Comparison of ENCODE assay signal across 8 mouse cellular contexts in the genomic region with DNA sequence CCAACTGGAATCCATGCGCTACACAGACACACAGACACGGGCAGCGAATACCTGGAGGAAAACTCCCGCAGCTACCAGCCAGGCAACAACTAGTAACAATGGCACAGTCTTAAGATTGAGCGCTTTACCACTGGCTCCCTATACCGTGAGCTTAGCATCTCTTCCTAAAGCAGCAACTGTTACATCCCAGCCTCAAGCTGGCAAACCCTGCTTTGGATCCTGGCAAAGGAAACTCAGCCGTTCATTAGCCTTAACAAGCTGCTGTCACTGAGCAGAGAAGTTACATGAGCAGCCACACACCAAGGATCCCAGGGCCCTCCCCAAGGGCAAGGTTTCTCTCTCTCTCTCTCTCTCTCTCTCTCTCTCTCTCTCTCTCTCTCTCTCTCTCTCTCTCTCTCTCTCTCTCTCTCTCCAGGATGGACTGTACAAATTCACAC. TPM values are rescaled to one million over a fixed set of nuclear protein-coding genes. Genes with fewer than 3 reads are reported as not detected.
A peak's percentile ranks its signal among the peaks of the same experiment; 100 is the strongest.
DNase-seq lines count a peak whose midpoint lies in the region; ATAC-seq lines count a peak whose summit lies in the region.

No protein-coding gene starts in this region.

- H3K9ac ChIP-seq in midbrain, embryonic 16.5 days (ENCODE audit: low read depth, low read length) = peak overlapping the region; percentile 71

- no peaks in the 10 kb centered on the region for H3K36me3 ChIP-seq in midbrain, embryonic 16.5 days (ENCODE audit: control insufficient read depth, insufficient read depth, low read length)

- WGBS in midbrain, embryonic 16.5 days = 2% methylated on average over 7 of the region's 7 CpGs

- no peaks in the 10 kb centered on the region for H3K27me3 ChIP-seq in midbrain, embryonic 16.5 days (ENCODE audit: control insufficient read depth, insufficient read depth, low read depth, low read length)

- peak overlapping the region; percentile 74 for H3K4me2 ChIP-seq in midbrain, embryonic 16.5 days (ENCODE audit: low read length)

- peak; percentile 68 for DNase-seq in cerebellum, adult 11-12 months
- DNase-seq in cerebellum, adult 9-10 months = peak; percentile 78
- DNase-seq in gastrocnemius, adult 18-20 months (ENCODE audit: low spot score) = peak; percentile 26
- peak; percentile 42 for DNase-seq in induced T-regulatory cell, adult 2 months (ENCODE audit: low read depth)
- DNase-seq in left cerebral cortex, postnatal 4 days = peak; percentile 53

- H3K4me3 ChIP-seq in midbrain, embryonic 16.5 days (ENCODE audit: low read depth, low read length) = peak overlapping the region; percentile 69

- peak overlapping the region; percentile 100 for H3K27ac ChIP-seq in midbrain, embryonic 16.5 days (ENCODE audit: low read length)

- peaks cover 43% of the 10 kb centered on the region for H3K4me1 ChIP-seq in midbrain, embryonic 16.5 days (ENCODE audit: control insufficient read depth, insufficient read depth, low read length)

- H3K9me3 ChIP-seq in midbrain, embryonic 16.5 days (replicated peaks; ENCODE audit: control insufficient read depth, low read length, poor library complexity, severe bottlenecking) = no peaks in the 10 kb centered on the region

- no peak for ATAC-seq in cerebellum, adult (ENCODE audit: insufficient number of reproducible peaks, low FRiP score, low TSS enrichment)
- ATAC-seq in midbrain, embryonic 16.5 days = no peak
- no peak for ATAC-seq in inflammation-experienced regulatory T-cells, adult 6 months

- intact Hi-C loops in left cerebral cortex, postnatal 4 days (cut with DNase I) = loop anchor here (5.0 kb wide), 3 partner anchors 167 to 452 kb away; no protein-coding TSS in a partner anchor

RNA-seq across cellular contexts. Expression of gene Klf7, which starts 2.7 kb away (rescaled TPM):
- 1 to 10 TPM; 5.8 to 8.1 TPM for total RNA-seq in gastrocnemius, adult 18-20 months (2021)
- total RNA-seq in left cerebral cortex, postnatal 4 days (2021) = 100 to 1,000 TPM; 153 to 161 TPM
- 130 and 135 TPM in 2 replicates for polyA plus RNA-seq in midbrain, embryonic 16.5 days (2015; fragmentation: Nextera tagmentation; extraction: Ambion mirVana)
- polyA plus RNA-seq in inflammation-experienced regulatory T-cells, adult 6 months (2017; shearing (Covaris generic)) = 10 to 100 TPM in 2 of 3 experiments, 1 to 10 TPM in 1; 6.6 to 22.4 (median 21.6) TPM

Comparison
In these comparisons a context has a peak if more than half of its experiments do, and no peak if none do; other contexts are left out.
1. DNase-seq: peak in every context shown above with its lines; median percentile 78 in cerebellum, adult 9-10 months; 68 in cerebellum, adult 11-12 months; 53 in left cerebral cortex, postnatal 4 days; 42 in induced T-regulatory cell, adult 2 months; 26 in gastrocnemius, adult 18-20 months.
2. RNA of gene Klf7, which starts 2.7 kb away (total RNA-seq): 153 to 161 TPM in left cerebral cortex, postnatal 4 days; 5.8 to 8.1 TPM in gastrocnemius, adult 18-20 months; every median in the first group is over 10 times any median in the second.